Mouse (Mus musculus): ENCODE data around the gene Dlgap1. TPM values are rescaled to one million over a fixed set of nuclear protein-coding genes. Genes with fewer than 3 reads are reported as not detected.

The Dlgap1 gene
- polyA plus RNA-seq, 1 experiment from 2014 or later = 11.6 TPM

DNA sequence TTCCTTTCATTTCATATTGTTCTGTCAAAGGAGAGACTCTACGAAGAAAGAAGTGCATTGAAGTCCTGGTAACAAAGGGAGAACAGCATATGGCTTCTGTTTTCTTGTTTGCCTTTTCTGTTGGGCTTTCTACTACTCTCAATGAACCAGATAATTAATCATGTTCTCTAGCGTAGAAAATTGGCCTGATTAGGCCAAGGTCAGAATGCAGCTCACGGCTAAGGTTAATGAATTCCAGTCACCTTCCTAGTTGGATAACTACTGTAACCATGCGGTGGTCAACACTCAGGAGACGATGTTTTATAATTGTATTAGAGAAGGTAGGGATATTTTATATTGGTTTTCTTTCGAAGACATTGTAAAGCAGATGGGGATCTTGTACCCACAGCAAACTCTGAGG, 279.4 kb downstream of the Dlgap1 start:
- ATAC-seq = no peak
- DNase-seq (ENCODE audit: low spot score) = no peak
- no peak overlapping the region for H3K9ac ChIP-seq (ENCODE audit: low read length)
- H3K36me3 ChIP-seq (ENCODE audit: control insufficient read depth, insufficient read depth, low read length) = no peaks in the 10 kb centered on the region
- no peaks in the 10 kb centered on the region for H3K27me3 ChIP-seq (replicated peaks; ENCODE audit: control insufficient read depth, insufficient read depth, low read length)
- no peaks in the 10 kb centered on the region for H3K4me1 ChIP-seq (ENCODE audit: control insufficient read depth, insufficient read depth, low read length)
- WGBS = 40% methylated on average over 6 of the region's 6 CpGs
- H3K4me2 ChIP-seq (ENCODE audit: low read length) = no peak overlapping the region
- H3K27ac ChIP-seq (ENCODE audit: low read depth, low read length) = no peak overlapping the region
- no peak overlapping the region for H3K4me3 ChIP-seq (ENCODE audit: low read depth, low read length)
- H3K9me3 ChIP-seq (replicated peaks; ENCODE audit: control insufficient read depth, low read length) = no peaks in the 10 kb centered on the region

- Histone ChIP-seq H3K4me3 (ENCODE audit: low read depth, low read length) (no peak overlapping the region), H3K36me3 (ENCODE audit: control insufficient read depth, insufficient read depth, low read length) (no peaks in the 10 kb centered on the region), H3K27me3 (replicated peaks; ENCODE audit: control insufficient read depth, insufficient read depth, low read length) (no peaks in the 10 kb centered on the region), H3K9me3 (replicated peaks; ENCODE audit: control insufficient read depth, low read length) (no peaks in the 10 kb centered on the region), H3K27ac (ENCODE audit: low read depth, low read length) (no peak overlapping the region), H3K9ac (ENCODE audit: low read length) (no peak overlapping the region), H3K4me2 (ENCODE audit: low read length) (no peak overlapping the region), H3K4me1 (ENCODE audit: control insufficient read depth, insufficient read depth, low read length) (no peaks in the 10 kb centered on the region)
- WGBS = 86% methylated on average over 3 of the region's 3 CpGs
- DNase-seq (ENCODE audit: low spot score) (no peak), ATAC-seq (no peak)
Measured at GRCm38 (mm10) chr17:70252476-70252875, 283.6 kb downstream of the Dlgap1 start.

- 86% methylated on average over 4 of the region's 4 CpGs for WGBS
- Histone ChIP-seq H3K4me3 (ENCODE audit: low read depth, low read length) (no peak overlapping the region), H3K9me3 (replicated peaks; ENCODE audit: control insufficient read depth, low read length) (no peaks in the 10 kb centered on the region), H3K36me3 (ENCODE audit: control insufficient read depth, insufficient read depth, low read length) (no peaks in the 10 kb centered on the region), H3K4me1 (ENCODE audit: control insufficient read depth, insufficient read depth, low read length) (no peaks in the 10 kb centered on the region), H3K27ac (ENCODE audit: low read depth, low read length) (no peak overlapping the region), H3K27me3 (replicated peaks; ENCODE audit: control insufficient read depth, insufficient read depth, low read length) (no peaks in the 10 kb centered on the region), H3K9ac (ENCODE audit: low read length) (no peak overlapping the region), H3K4me2 (ENCODE audit: low read length) (no peak overlapping the region)
- DNase-seq (ENCODE audit: low spot score) = no peak
- no peak for ATAC-seq
Measured at GRCm38 (mm10) chr17:70256371-70256770, 287.5 kb downstream of the Dlgap1 start.

GRCm38 (mm10) chr17:70263156-70263555, 294.3 kb downstream of the Dlgap1 start:
- H3K36me3 ChIP-seq (ENCODE audit: control insufficient read depth, insufficient read depth, low read length) = no peaks in the 10 kb centered on the region
- no peak overlapping the region for H3K4me2 ChIP-seq (ENCODE audit: low read length)
- no peak for DNase-seq (ENCODE audit: low spot score)
- H3K4me1 ChIP-seq (ENCODE audit: control insufficient read depth, insufficient read depth, low read length) = no peaks in the 10 kb centered on the region
- WGBS = 57% methylated on average over 3 of the region's 3 CpGs
- H3K27me3 ChIP-seq (replicated peaks; ENCODE audit: control insufficient read depth, insufficient read depth, low read length) = no peaks in the 10 kb centered on the region
- no peak overlapping the region for H3K9ac ChIP-seq (ENCODE audit: low read length)
- no peak overlapping the region for H3K4me3 ChIP-seq (ENCODE audit: low read depth, low read length)
- ATAC-seq = no peak
- no peaks in the 10 kb centered on the region for H3K9me3 ChIP-seq (replicated peaks; ENCODE audit: control insufficient read depth, low read length)
- no peak overlapping the region for H3K27ac ChIP-seq (ENCODE audit: low read depth, low read length)

DNA sequence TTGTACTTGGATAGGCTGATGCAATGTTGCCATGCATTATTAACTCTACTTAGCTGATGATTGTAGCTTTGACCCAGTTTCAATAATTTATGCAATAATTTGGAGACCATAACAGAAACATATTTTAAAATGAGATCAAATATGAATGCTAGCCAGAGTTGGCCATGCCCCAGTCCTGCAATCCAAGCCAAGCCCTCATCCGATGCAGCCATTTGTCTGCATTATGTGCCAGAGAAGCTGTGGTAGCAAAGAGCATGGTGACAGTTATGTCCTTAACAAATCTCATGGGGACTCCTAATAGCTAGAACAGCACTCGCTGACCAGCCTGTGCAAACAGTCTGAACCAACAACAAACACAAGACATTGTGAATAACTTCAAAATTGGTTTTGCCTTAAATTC, 303.3 kb downstream of the Dlgap1 start:
- Histone ChIP-seq H3K9me3 (replicated peaks; ENCODE audit: control insufficient read depth, low read length) (no peaks in the 10 kb centered on the region), H3K9ac (ENCODE audit: low read length) (no peak overlapping the region), H3K27me3 (replicated peaks; ENCODE audit: control insufficient read depth, insufficient read depth, low read length) (no peaks in the 10 kb centered on the region), H3K4me1 (ENCODE audit: control insufficient read depth, insufficient read depth, low read length) (no peaks in the 10 kb centered on the region), H3K27ac (ENCODE audit: low read depth, low read length) (no peak overlapping the region), H3K36me3 (ENCODE audit: control insufficient read depth, insufficient read depth, low read length) (no peaks in the 10 kb centered on the region), H3K4me2 (ENCODE audit: low read length) (no peak overlapping the region), H3K4me3 (ENCODE audit: low read depth, low read length) (no peak overlapping the region)
- WGBS = 79% methylated on average over 2 of the region's 2 CpGs
- no peak for ATAC-seq
- DNase-seq (ENCODE audit: low spot score) = no peak

DNA sequence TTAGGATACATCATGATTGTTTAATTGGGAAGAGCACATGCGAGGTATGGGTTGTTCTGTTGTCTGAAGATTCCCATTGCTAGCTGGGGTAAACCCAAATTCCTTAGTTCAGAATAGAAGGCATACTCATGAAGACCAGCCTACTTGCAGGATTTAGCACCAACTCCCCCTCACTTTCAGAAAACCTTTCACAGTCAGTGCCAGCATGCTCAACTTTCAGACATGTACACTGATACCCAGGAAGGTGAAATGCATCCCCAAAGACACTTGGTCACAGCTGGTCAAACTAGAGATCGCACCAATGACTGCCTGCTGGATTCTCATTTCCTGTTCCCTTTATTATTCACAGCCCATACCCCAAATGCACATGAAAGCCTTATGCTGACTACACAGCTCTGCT, 318.8 kb downstream of the Dlgap1 start:
- no peaks in the 10 kb centered on the region for H3K27me3 ChIP-seq (replicated peaks; ENCODE audit: control insufficient read depth, insufficient read depth, low read length)
- H3K4me3 ChIP-seq (ENCODE audit: low read depth, low read length) = no peak overlapping the region
- no peak overlapping the region for H3K4me2 ChIP-seq (ENCODE audit: low read length)
- ATAC-seq (no peak), DNase-seq (ENCODE audit: low spot score) (no peak)
- H3K36me3 ChIP-seq (ENCODE audit: control insufficient read depth, insufficient read depth, low read length) = no peaks in the 10 kb centered on the region
- WGBS = 98% methylated on average over 2 of the region's 2 CpGs
- H3K27ac ChIP-seq (ENCODE audit: low read depth, low read length) = no peak overlapping the region
- no peak overlapping the region for H3K9ac ChIP-seq (ENCODE audit: low read length)
- no peaks in the 10 kb centered on the region for H3K4me1 ChIP-seq (ENCODE audit: control insufficient read depth, insufficient read depth, low read length)
- H3K9me3 ChIP-seq (replicated peaks; ENCODE audit: control insufficient read depth, low read length) = no peaks in the 10 kb centered on the region

GRCm38 (mm10) chr17:70294106-70294505, 325.2 kb downstream of the Dlgap1 start:
- no peak overlapping the region for H3K4me2 ChIP-seq (ENCODE audit: low read length)
- no peak overlapping the region for H3K9ac ChIP-seq (ENCODE audit: low read length)
- ATAC-seq (peak; percentile 77; the same call in 1 of the 2 replicates), DNase-seq (ENCODE audit: low spot score) (peak; percentile 72)
- H3K36me3 ChIP-seq (ENCODE audit: control insufficient read depth, insufficient read depth, low read length) = no peaks in the 10 kb centered on the region
- no peak overlapping the region for H3K27ac ChIP-seq (ENCODE audit: low read depth, low read length)
- no peaks in the 10 kb centered on the region for H3K27me3 ChIP-seq (replicated peaks; ENCODE audit: control insufficient read depth, insufficient read depth, low read length)
- H3K4me1 ChIP-seq (ENCODE audit: control insufficient read depth, insufficient read depth, low read length) = no peaks in the 10 kb centered on the region
- 77% methylated on average over 7 of the region's 7 CpGs for WGBS
- H3K4me3 ChIP-seq (ENCODE audit: low read depth, low read length) = no peak overlapping the region
- no peaks in the 10 kb centered on the region for H3K9me3 ChIP-seq (replicated peaks; ENCODE audit: control insufficient read depth, low read length)

DNA sequence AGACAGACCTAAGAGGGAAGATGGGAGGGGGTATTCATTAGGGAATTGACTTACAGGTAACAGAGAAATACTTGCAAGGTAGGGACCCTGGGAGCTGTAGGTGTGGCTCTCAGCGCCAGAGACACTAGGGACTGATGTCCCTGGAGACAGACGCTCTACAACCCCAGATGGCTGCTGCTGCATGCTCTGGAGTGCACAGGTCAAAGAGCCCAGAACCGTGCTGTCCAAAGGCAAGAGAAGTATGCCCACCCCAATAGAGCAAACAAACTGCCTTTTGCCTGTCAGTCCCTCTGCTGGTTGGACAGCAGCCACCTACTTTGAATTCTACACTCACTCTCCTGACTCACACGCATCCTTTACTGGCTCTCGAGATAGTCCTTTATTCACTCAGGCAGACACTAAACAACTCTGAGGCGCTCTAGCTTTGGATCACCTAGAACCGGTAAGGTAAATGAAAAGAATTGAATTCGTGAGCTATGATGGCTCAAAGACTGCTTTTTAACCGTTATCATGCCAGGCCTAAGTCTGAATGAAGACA, 333.1 kb downstream of the Dlgap1 start:
- H3K36me3 ChIP-seq (ENCODE audit: control insufficient read depth, insufficient read depth, low read length) = no peaks in the 10 kb centered on the region
- 77% methylated on average over 9 of the region's 9 CpGs for WGBS
- H3K27me3 ChIP-seq (replicated peaks; ENCODE audit: control insufficient read depth, insufficient read depth, low read length) = no peaks in the 10 kb centered on the region
- no peak overlapping the region for H3K4me2 ChIP-seq (ENCODE audit: low read length)
- ATAC-seq (0 out of 2 replicates have a peak, but pooled peaks have one; percentile 23), DNase-seq (ENCODE audit: low spot score) (no peak)
- H3K27ac ChIP-seq (ENCODE audit: low read depth, low read length) = no peak overlapping the region
- no peak overlapping the region for H3K9ac ChIP-seq (ENCODE audit: low read length)
- H3K4me3 ChIP-seq (ENCODE audit: low read depth, low read length) = no peak overlapping the region
- no peaks in the 10 kb centered on the region for H3K4me1 ChIP-seq (ENCODE audit: control insufficient read depth, insufficient read depth, low read length)
- H3K9me3 ChIP-seq (replicated peaks; ENCODE audit: control insufficient read depth, low read length) = no peaks in the 10 kb centered on the region

DNA sequence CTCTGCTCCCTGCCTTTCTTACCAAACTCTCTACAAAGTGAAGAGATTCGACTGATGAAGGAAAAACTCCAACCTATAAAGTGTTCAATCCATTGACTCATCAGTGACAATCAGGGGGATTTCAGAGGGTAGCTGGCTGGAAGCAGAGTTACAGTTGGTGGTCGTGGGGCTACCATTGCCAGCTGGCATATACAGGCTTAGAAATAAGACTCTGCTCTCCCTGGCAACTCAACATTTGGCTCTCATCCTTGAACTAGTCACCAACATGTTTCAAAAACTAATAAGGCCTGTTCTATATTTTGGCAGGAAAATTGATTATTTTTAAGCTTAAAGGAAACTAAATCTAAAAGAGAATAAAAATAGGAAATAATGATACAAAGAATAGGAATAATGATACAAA, 333.8 kb downstream of the Dlgap1 start:
- ATAC-seq = no peak
- Histone ChIP-seq H3K9me3 (replicated peaks; ENCODE audit: control insufficient read depth, low read length) (no peaks in the 10 kb centered on the region), H3K4me3 (ENCODE audit: low read depth, low read length) (no peak overlapping the region), H3K27ac (ENCODE audit: low read depth, low read length) (no peak overlapping the region), H3K9ac (ENCODE audit: low read length) (no peak overlapping the region), H3K4me1 (ENCODE audit: control insufficient read depth, insufficient read depth, low read length) (no peaks in the 10 kb centered on the region), H3K4me2 (ENCODE audit: low read length) (no peak overlapping the region), H3K27me3 (replicated peaks; ENCODE audit: control insufficient read depth, insufficient read depth, low read length) (no peaks in the 10 kb centered on the region), H3K36me3 (ENCODE audit: control insufficient read depth, insufficient read depth, low read length) (no peaks in the 10 kb centered on the region)
- 68% methylated on average over 2 of the region's 2 CpGs for WGBS
- DNase-seq (ENCODE audit: low spot score) = peak; percentile 44
